ENCODE assay signal across 8 mouse cellular contexts in the genomic region with DNA sequence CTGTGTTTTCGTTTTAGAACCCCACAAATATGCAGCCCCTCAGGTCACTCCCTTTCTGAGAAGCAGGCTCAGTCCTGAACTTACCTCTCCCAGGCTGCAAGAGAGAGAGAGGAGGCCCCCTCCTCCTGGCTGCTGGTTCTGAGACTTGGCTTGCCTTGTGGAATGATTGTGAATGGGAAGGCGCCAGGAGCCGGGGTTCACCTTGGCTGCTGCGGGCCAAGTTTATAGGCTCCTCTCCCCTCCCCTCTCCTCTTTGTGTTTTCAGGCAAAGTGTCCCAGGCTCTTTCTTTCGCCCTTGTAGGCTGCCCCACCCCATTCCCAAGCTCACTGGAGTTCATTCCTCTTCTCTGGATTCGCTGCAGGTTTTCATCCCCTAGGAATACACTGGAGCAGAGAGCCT. TPM values are rescaled to one million over a fixed set of nuclear protein-coding genes. Genes with fewer than 3 reads are reported as not detected.
A peak's percentile ranks its signal among the peaks of the same experiment; 100 is the strongest.
DNase-seq lines count a peak whose midpoint lies in the region; ATAC-seq and TF ChIP-seq lines count a peak whose summit lies in the region.

No protein-coding gene starts in this region.

- no peaks in the 10 kb centered on the region for H3K27me3 ChIP-seq in cerebellum, adult 2 months (ENCODE audit: control insufficient read depth, insufficient read depth, low read length)
- H3K27me3 ChIP-seq in E14TG2a.4 (ENCODE audit: insufficient read depth, low read length) = no peaks in the 10 kb centered on the region
- no peaks in the 10 kb centered on the region for H3K27me3 ChIP-seq in limb, embryonic 15.5 days
- no peaks in the 10 kb centered on the region for H3K27me3 ChIP-seq in stomach, postnatal 0 days (ENCODE audit: control insufficient read depth, insufficient read depth, low read length)

- H3K27ac ChIP-seq in cerebellum, adult 2 months (ENCODE audit: insufficient read depth, low read length) = no peak overlapping the region
- H3K27ac ChIP-seq in limb, embryonic 15.5 days = peak overlapping the region; percentile 90
- peak overlapping the region; percentile 76; the same call in 1 of the 2 replicates for H3K27ac ChIP-seq in stomach, postnatal 0 days (replicated peaks)

- peak overlapping the region; percentile 53 for H3K4me3 ChIP-seq in cerebellum, adult 2 months (replicated peaks; ENCODE audit: insufficient read depth, low read depth, low read length)
- H3K4me3 ChIP-seq in E14TG2a.4 (replicated peaks; ENCODE audit: low read length) = peak overlapping the region; percentile 82
- H3K4me3 ChIP-seq in limb, embryonic 15.5 days = peak overlapping the region; percentile 70
- peak overlapping the region; percentile 64 for H3K4me3 ChIP-seq in stomach, postnatal 0 days (ENCODE audit: low read depth, low read length)

- no peaks in the 10 kb centered on the region for H3K4me1 ChIP-seq in cerebellum, adult 2 months (ENCODE audit: control insufficient read depth, insufficient read depth, low read length)
- peaks cover 38% of the 10 kb centered on the region for H3K4me1 ChIP-seq in E14TG2a.4 (replicated peaks; ENCODE audit: low read depth, low read length)
- H3K4me1 ChIP-seq in limb, embryonic 15.5 days = peaks cover 28% of the 10 kb centered on the region
- peaks cover 5% of the 10 kb centered on the region; the same call in 1 of the 2 replicates for H3K4me1 ChIP-seq in stomach, postnatal 0 days (replicated peaks; ENCODE audit: control insufficient read depth, insufficient read depth)

- no peaks in the 10 kb centered on the region for H3K9me3 ChIP-seq in E14TG2a.4 (ENCODE audit: low read length)
- H3K9me3 ChIP-seq in limb, embryonic 15.5 days = no peaks in the 10 kb centered on the region
- H3K9me3 ChIP-seq in stomach, postnatal 0 days (ENCODE audit: control insufficient read depth, low read length) = no peaks in the 10 kb centered on the region

- TF ChIP-seq CTCF in cerebellum, adult 2 months (IDR thresholded peaks at IDR 0.05; ENCODE audit: borderline replicate concordance, insufficient read depth, low read depth, low read length) = no peak
- TF ChIP-seq CTCF in E14TG2a.4 (conservative IDR thresholded peaks at IDR 0.05; ENCODE audit: low read length) = no peak
- no peak for TF ChIP-seq CTCF in stomach, postnatal 0 days (IDR thresholded peaks at IDR 0.05; ENCODE audit: low read depth)

- peak overlapping the region; percentile 65 for H3K9ac ChIP-seq in limb, embryonic 15.5 days
- peak overlapping the region; percentile 76 for H3K9ac ChIP-seq in stomach, postnatal 0 days (ENCODE audit: low read length)

- ATAC-seq in limb, embryonic 15.5 days (ENCODE audit: insufficient number of reproducible peaks, low FRiP score, low TSS enrichment, low read depth) = peak; percentile 8; the same call in 1 of the 2 replicates
- ATAC-seq in stomach, postnatal 0 days (ENCODE audit: low FRiP score, low TSS enrichment) = no peak

- TF ChIP-seq POLR2A in cerebellum, adult 2 months (IDR thresholded peaks at IDR 0.05; ENCODE audit: borderline replicate concordance, insufficient read depth, low read length) = no peak

- peak overlapping the region; percentile 94 for H3K4me2 ChIP-seq in limb, embryonic 15.5 days
- peak overlapping the region; percentile 98 for H3K4me2 ChIP-seq in stomach, postnatal 0 days (replicated peaks; ENCODE audit: low read depth)

- TF ChIP-seq EP300 in stomach, postnatal 0 days (optimal IDR thresholded peaks at IDR 0.05) = no peak

- H3K36me3 ChIP-seq in E14TG2a.4 (ENCODE audit: insufficient read depth, low read length) = peaks cover 15% of the 10 kb centered on the region; the same call in 1 of the 2 replicates
- H3K36me3 ChIP-seq in limb, embryonic 15.5 days = peaks cover 8% of the 10 kb centered on the region; the same call in 1 of the 2 replicates
- no peaks in the 10 kb centered on the region for H3K36me3 ChIP-seq in stomach, postnatal 0 days (ENCODE audit: control insufficient read depth, insufficient read depth, low read length)

- no peak for DNase-seq in cerebellum, adult 2 months
- DNase-seq in cerebellum, adult 18-20 months = no peak
- DNase-seq in heart, adult 9 months (ENCODE audit: low spot score in 2 of 2) = peak; percentile 43 to 60
- peak; percentile 29 for DNase-seq in stomach, postnatal 0 days (ENCODE audit: low spot score)
- DNase-seq in gastrocnemius, adult 8-10 months (ENCODE audit: low spot score in 2 of 2) = no peak
- no peak for DNase-seq in adrenal gland, postnatal 36 days

- WGBS in cerebellum, adult 2 months = 9% methylated on average over 6 of the region's 6 CpGs
- 2% methylated on average over 6 of the region's 6 CpGs for WGBS in limb, embryonic 15.5 days
- 6% methylated on average over 6 of the region's 6 CpGs for WGBS in stomach, postnatal 0 days

RNA-seq across cellular contexts. Expression of a gene that starts 0.8 kb away (rescaled TPM):
- polyA plus RNA-seq in cerebellum, adult 2 months (2012; rRNA removed) = 5.5 and 6.3 TPM in 2 replicates
- 15.4 and 19.0 TPM in 2 replicates for polyA plus RNA-seq in limb, embryonic 15.5 days (2015; fragmentation: Nextera tagmentation; extraction: Ambion mirVana)
- 1.6 and 1.9 TPM in 2 replicates for polyA plus RNA-seq in stomach, postnatal 0 days (2015; fragmentation: Nextera tagmentation; extraction: Ambion mirVana)
- total RNA-seq in gastrocnemius, adult 8-10 months (2022) = 1 to 10 TPM in 2 of 4 experiments, under 1 TPM in 2; 0.92 to 1.3 (median 1.1) TPM
- total RNA-seq in adrenal gland, postnatal 36 days (2021) = 1 to 10 TPM; 1.7 to 2.1 TPM

RNA-seq across cellular contexts. Expression of a gene that starts 34.7 kb away (rescaled TPM):
- polyA plus RNA-seq in cerebellum, adult 2 months (2012; rRNA removed) = 0.27 and 0.74 TPM in 2 replicates
- 10.0 and 14.5 TPM in 2 replicates for polyA plus RNA-seq in limb, embryonic 15.5 days (2015; fragmentation: Nextera tagmentation; extraction: Ambion mirVana)
- 0.91 and 1.5 TPM in 2 replicates for polyA plus RNA-seq in stomach, postnatal 0 days (2015; fragmentation: Nextera tagmentation; extraction: Ambion mirVana)
- 1 to 10 TPM in 3 of 4 experiments, under 1 TPM in 1; 0.85 to 1.7 (median 1.5) TPM for total RNA-seq in gastrocnemius, adult 8-10 months (2022)
- total RNA-seq in adrenal gland, postnatal 36 days (2021) = 1 to 10 TPM; 2.1 to 2.3 TPM

RNA-seq across cellular contexts. Expression of a gene that starts 40.6 kb away (rescaled TPM):
- 1.2 and 1.6 TPM in 2 replicates for polyA plus RNA-seq in cerebellum, adult 2 months (2012; rRNA removed)
- polyA plus RNA-seq in limb, embryonic 15.5 days (2015; fragmentation: Nextera tagmentation; extraction: Ambion mirVana) = 20.6 and 29.9 TPM in 2 replicates
- 31.1 and 35.0 TPM in 2 replicates for polyA plus RNA-seq in stomach, postnatal 0 days (2015; fragmentation: Nextera tagmentation; extraction: Ambion mirVana)
- total RNA-seq in gastrocnemius, adult 8-10 months (2022) = 100 to 1,000 TPM; 380 to 439 (median 413) TPM
- total RNA-seq in adrenal gland, postnatal 36 days (2021) = 1 to 10 TPM; 2.7 to 2.8 TPM

Comparison
In these comparisons a context has a peak if more than half of its experiments do, and no peak if none do; other contexts are left out.
1. DNase-seq: peak in heart, adult 9 months (2 of 2) and stomach, postnatal 0 days (single experiment); none in cerebellum, adult 2 months (0 of 2), cerebellum, adult 18-20 months (0 of 2), gastrocnemius, adult 8-10 months (0 of 2) and adrenal gland, postnatal 36 days (0 of 2).
2. Peak in every context shown above with its lines, with median percentiles within 50 percentile points of each other: H3K4me3 ChIP-seq.